Mouse (Mus musculus) olfactory bulb, adult 2 months (tissue): ENCODE results near the gene Ccnl2.

ENCODE experiments used
- CTCF ChIP-seq: fragments of 200-500 bp; IDR thresholded peaks from 2 replicates; pipeline ENCODE4 v1.5.1; 2012; ENCODE audit warnings: low read depth, mild to moderate bottlenecking, low read length, moderate library complexity; ENCODE audit not compliant: insufficient read depth
- POLR2A ChIP-seq: fragments of 200-500 bp; IDR thresholded peaks from 2 replicates; pipeline ENCODE4 v1.6.1; 2012; ENCODE audit warnings: mild to moderate bottlenecking, low read depth, low read length, moderate library complexity; ENCODE audit not compliant: insufficient read depth

DNA sequence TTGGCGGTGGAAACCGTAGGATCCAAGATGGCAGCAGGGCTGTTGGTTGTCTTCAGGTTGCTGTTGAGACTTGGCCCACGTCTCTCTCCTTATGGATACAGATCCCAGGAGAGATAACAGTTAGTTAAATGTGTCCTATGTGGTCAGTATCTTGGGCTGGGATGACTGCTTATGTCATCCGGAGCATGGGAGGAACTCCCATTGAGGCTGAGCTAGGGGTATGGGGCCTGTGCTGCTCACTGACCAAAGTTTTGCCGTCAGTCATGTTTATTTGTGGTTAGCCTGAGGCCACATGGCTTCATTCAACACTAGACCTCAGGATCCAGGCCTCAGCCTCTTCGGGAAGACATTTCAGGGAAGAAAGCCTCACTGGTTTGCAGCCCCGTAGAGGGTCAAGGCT is 59.1 kb downstream of the Ccnl2 start:
- TF ChIP-seq POLR2A (no peak), CTCF (no peak)
